Mouse (Mus musculus) left cerebral cortex, postnatal 10 days (tissue): ENCODE measurements at regions not wholly inside any gene's neighbourhood (a gene's known extent, or its start where the extent isn't known, plus 50 kb on each side); places are given as distances from the start of the nearest gene placed in this dataset.

Experiments
- DNase-seq, 2 experiments: peaks; one replicate each; pipeline ENCODE4 v3.0.0; 2021 to 2022; ENCODE audit warnings: low spot score in 2 of 2, mixed read lengths in 1 of 2; ENCODE audit errors: extremely low spot score in 1 of 2
- intact Hi-C: fragments of 180-260 bp; cut with DNase I; formaldehyde crosslinking; loops from one replicate; pipeline ENCODE4 v1.15.1; 2025

DNA sequence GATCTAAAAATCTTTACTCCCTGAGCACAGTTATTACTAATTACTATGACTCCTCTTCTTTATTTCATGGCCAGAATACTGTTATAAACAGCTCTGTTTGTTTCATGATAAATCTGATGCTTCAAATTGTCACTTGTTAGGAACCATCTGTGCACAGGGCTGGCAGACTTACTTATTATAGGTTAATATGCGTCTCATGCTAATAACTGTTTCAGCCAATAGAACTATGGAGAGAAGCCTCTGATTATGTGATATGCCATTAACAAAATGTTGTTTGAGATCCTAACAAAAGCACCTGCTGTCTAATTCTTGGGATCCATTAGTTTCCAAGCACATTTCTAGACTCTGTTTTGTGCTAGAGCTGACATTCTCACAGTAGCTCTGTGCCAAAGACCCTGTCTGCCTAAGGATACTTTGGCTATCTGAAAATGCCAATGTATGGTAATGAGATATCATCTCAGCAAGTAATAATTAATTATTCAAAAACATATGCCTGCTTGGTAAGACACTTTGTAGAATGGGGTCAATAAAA is 318.1 kb downstream of the Grb14 start:
- no peak for DNase-seq
- intact Hi-C loops, result no loop called here

DNA sequence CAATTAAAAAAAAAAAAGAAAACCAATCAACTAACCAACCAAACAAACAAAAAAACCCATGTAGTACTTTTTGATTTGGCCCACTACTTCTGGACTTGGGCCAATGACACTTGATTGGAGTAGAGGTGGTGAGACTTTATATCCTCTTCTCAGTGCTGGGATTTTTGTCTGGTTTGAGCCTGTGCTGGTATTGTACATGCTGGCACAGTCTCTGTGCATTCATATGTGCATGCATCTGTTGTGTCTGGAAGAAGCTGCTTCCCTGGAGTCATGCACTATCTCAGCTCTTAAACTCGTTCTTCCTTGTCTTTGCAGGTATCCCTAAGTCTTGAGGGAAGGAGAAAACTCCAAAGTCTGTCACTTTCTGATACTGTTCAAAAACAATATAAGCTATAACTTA is 328.8 kb downstream of the Grb14 start:
- no peak for DNase-seq
- intact Hi-C loops, result no loop called here

GRCm38 (mm10) chr2:64691444-64691843 is 333.3 kb downstream of the Grb14 start:
- no peak for DNase-seq
- intact Hi-C loops, result no loop called here

DNA sequence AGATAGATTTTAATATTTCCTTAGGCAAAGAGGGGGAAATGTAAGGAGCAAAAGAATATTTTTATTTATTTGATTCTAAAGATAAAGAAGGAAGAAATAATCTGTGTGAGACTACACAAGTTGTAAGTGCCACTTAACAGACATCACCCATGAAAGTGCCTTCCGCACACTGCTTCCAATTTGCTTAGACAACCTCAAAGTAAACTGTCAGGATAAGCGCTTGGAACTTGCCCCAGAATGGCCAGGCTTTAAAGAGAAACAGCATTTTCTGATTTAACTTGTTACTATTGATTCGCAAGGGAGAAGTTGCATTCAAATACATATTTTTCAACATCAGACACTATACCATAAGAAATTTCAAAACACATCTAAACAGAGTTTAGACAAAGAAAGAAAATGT is 333.8 kb downstream of the Grb14 start:
- intact Hi-C loops, result no loop called here
- no peak for DNase-seq

DNA sequence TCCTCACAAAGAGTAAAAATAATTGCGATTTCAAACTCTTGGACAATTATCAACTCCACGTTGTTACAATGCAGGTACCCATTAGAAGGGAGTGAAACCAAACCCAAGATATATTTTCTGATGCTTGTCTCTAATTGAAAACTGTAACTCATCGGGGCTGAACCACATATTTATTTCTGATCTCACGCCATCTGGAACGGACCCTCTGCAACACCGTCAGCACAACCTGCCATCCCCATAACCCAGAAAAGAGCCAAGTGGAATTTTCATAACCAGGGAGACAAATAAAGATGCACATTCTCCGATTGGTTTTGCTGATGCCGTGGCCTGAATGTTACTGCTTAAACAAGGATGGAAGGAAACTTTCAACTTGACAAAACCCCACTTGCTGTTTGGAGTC is 338.0 kb downstream of the Grb14 start:
- DNase-seq, result no peak
- intact Hi-C loops, result no loop called here

DNA sequence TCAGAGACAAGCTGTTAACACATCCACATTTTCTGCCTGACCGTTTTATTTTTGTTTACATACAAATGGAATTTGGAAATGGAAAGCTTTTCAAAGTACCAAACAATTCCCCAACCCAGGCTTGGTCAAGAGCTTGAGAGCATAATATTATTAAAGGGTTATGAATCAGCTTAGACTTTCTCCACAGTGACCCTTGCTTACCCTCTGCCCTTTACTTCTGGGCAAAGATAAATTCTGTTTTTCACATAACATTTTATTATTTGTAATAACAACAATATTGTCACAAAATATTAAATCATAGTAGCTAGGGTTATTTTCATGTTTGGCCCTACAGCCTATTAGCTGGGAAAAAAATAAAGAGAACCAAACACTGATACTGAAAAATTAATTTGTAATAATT is 375.2 kb downstream of the Grb14 start:
- no peak for DNase-seq
- intact Hi-C loops, result no loop called here

DNA sequence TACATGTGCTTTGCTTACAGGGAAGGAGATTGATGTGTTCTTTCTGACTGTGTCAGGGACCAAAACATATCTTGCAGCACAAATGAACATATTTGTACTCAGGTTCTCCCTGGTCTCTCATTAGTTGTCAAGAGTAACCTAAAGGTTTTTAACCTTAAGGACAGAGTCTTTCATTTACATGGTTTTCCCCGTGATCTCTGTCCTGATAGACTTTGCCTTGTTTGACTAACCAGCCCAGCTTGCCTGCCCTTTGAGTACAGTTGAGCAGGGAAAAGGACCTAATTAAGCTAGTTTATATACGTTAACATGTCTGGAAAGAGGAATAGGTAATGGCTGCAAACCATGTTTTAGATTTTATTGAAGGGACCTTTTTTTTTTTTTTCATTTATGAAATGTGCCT is 407.9 kb downstream of the Grb14 start:
- intact Hi-C loops, result no loop called here
- DNase-seq, result no peak

DNA sequence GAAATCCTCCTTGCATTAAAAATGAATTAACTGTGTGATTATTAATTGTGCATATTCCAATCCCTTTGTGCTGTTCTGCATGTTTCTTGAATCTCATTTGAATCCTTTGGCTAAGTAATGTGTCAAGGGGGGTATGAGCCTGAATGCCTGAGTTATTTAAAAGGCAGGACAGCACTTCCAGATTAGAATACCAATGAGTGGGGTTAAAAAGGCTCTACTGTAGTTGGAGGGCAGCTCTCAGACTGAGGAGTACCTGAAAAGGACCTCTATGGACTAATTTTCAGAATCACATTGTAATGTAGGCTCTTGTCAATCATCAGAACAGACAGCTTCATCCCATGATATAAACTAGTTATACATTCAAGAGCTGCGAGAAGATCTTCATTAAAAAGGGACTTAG is 417.9 kb downstream of the Grb14 start:
- intact Hi-C loops, result no loop called here
- no peak for DNase-seq

GRCm38 (mm10) chr2:64582258-64582657 is 442.5 kb downstream of the Grb14 start:
- intact Hi-C loops, result no loop called here
- DNase-seq, result no peak

DNA sequence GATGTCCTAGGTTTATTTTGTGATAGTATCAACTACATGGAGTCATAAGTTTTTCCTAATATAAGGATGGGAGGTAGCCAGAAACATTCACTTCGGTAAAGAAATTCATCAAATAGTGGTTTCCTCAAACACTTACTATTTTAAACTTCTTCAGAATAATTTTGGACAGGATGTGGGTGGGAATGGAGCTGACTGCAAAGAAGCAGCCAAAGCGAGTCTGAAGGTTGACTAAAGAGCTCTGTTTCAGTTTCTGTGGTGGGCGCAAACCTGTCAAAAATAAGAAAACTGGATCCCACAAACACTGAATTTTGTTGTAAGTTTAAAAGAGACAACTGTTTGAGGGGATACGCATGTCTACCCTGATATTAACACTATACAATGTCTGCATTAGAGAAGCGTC is 438.2 kb upstream of the Fign start:
- no peak for DNase-seq
- intact Hi-C loops, result no loop called here

DNA sequence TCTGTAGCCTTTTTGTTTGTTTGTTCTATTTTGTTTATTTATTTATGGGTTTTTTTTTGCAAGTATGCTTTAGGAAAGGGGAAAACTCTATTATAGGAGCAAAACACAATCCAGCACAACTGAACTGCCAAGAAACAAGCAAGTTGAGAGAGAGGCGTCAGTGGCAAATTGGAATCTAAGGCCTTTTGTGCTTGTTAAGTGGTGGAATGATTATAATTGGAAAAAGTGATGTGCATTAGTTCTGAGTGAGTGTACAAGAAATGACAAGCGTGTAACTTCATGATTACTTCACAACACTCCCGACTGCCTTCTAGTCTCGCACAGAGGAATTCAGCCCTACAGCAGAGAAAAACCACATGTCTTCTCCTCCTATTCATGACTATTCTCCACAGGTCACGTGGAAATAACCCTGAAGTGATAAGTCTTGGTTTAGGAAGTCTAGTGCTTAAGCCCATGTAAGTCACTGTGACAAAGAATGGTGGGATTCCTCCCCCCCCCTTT is 437.6 kb upstream of the Fign start:
- intact Hi-C loops, result no loop called here

GRCm38 (mm10) chr2:64534869-64535268 is 437.0 kb upstream of the Fign start:
- DNase-seq, result no peak
- intact Hi-C loops, result no loop called here

More for the DNA sequence above, 437.6 kb upstream of the Fign start:
- DNase-seq, result no peak

DNA sequence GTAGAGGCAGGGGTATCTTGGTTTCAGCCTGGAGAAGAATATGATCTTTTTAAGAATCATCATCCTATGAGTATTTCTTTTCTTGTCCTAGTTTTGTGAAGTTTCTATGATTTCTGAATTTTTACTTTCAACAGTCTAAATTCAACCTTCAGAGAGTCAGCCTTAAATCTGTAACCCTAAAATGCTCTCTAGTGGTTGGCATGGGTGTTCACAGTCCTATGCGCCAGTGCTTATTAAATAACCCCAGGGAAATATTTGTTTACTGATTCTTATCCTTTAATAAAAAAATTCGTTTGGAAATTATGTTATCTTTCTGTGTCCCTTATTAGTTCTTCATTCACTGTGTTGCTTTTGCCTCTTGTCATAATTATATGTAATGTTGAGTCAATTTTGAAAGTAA is 436.5 kb upstream of the Fign start:
- intact Hi-C loops, result no loop called here

GRCm38 (mm10) chr2:64522722-64523121 is 424.9 kb upstream of the Fign start:
- intact Hi-C loops, result no loop called here

More for the DNA sequence above, 436.5 kb upstream of the Fign start:
- no peak for DNase-seq

DNA sequence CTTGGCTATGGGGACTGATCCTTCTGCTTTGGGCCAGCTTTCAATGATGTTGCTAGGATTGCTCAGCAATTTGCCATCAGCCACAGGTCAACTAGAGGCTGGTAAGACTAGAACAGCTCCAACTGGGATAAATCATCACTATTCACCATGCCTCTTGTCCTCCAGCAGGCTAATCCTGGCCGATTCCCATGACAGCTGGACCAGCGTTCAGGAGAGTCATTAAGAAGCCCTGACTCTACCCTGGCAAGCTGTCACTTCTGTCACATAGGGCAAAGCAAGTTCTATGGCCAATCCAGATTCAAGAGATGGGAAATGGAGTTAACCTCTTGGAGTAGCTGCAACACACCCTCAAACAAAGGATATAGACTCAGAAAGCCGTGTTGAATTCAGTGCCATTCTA is 424.4 kb upstream of the Fign start:
- intact Hi-C loops, result no loop called here

More at GRCm38 (mm10) chr2:64522722-64523121, 424.9 kb upstream of the Fign start:
- DNase-seq, result no peak

DNA sequence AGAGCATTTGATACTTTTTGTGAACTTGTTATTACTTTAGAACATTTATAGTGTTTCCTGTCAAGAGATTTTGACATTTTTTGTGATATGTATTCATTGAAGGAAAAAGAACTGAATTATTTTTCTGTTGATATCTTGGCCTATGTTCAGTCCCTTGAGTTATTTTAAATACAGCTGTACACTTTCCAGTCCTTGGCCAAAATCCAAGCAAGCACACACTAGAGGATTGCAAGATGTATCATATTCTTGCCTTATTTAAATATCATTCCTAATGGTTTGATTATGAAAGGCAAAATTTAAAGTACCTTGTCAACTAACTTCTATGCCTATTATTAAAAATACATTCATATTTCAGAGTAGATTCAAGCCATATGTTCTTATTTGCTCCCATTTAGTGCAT is 397.9 kb upstream of the Fign start:
- no peak for DNase-seq
- intact Hi-C loops, result no loop called here

More for the DNA sequence above, 424.4 kb upstream of the Fign start:
- DNase-seq, result no peak

DNA sequence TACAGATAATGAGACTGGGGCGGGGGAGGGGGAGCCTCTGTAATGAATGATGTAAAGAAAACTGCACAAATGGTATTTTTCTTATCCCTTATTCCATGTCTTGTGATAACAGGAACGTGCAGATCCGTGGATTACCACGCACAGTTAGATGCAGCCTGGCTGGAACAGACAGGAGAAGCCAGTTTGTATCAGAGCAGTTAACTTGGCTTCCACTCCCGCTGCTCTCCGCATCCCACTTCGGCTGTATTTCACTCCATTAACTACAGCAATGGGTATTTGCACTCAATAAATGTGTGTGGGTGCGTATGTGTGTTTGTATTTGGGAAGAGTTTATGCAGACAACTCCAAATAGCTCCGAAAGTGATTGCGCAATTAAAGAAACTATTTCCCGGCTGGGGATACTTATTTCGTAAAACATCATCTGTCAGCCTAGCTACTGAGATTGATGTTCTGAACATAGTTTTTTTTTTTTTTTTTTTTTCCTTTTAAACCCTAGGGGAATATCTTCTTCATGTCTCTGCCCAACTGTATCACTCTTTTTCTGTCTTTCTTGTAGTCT is 368.7 kb upstream of the Fign start:
- DNase-seq, result no peak

GRCm38 (mm10) chr2:64462466-64463114 is 364.8 kb upstream of the Fign start:
- DNase-seq, result no peak
- intact Hi-C loops, result no loop called here

More for the DNA sequence above, 368.7 kb upstream of the Fign start:
- intact Hi-C loops, result no loop called here

GRCm38 (mm10) chr2:64462041-64462440 is 364.2 kb upstream of the Fign start:
- intact Hi-C loops, result no loop called here
- DNase-seq, result no peak

DNA sequence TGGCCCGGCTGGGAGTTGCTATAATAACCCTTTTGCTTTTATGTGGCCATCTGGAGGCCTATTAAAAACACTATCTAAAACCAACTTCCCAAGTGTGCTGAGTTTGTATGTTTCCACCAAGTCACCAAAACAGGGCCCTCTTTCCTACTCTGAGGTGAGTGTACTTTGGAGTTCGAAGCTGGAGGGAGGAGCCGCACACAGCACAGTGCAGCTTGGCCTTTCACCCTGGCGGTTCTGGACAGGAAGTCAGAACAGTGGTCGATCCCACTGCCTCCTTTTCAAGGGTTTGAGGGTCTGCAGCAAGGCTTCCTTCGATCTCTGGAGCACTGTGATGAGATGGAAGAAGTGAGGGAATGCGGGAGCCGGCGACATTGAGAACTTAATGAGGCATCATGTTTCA is 363.8 kb upstream of the Fign start:
- intact Hi-C loops, result no loop called here
- DNase-seq, result no peak

DNA sequence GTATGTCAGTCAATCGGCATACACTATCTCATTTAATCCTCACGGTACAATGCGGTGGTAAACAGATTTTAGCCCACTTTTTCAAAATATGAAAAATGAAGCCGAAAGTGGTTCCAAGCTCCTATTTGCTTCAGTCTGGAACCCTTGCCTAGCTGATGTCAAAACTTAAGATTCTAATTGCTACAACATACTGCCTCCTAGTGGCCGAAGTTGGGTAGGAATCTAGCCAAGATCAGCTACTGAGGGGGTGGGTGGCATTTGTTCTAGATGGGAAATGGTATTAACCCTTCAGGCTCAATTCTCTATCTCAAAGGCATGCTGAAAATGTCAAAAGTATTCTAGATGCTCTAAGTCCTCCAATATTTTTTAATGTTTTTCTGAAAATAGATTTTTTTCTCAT is 360.3 kb upstream of the Fign start:
- DNase-seq, result peak; percentile 7 to 30
- intact Hi-C loops, result no loop called here
